Mouse (Mus musculus) right cerebral cortex, adult 18-20 months (tissue): ENCODE measurements around the gene Apob.
A peak's percentile ranks its signal among the peaks of the same experiment; 100 is the strongest.
"Not testable (repeated sequence)": the region's sequence is repeated elsewhere in the genome, so short reads cannot be mapped to it uniquely, and the experiment has no call there.

Experiments
- DNase-seq: peaks from one replicate; pipeline ENCODE4 v3.0.0; 2022; ENCODE audit warnings: mixed read lengths

Apob gene

DNA sequence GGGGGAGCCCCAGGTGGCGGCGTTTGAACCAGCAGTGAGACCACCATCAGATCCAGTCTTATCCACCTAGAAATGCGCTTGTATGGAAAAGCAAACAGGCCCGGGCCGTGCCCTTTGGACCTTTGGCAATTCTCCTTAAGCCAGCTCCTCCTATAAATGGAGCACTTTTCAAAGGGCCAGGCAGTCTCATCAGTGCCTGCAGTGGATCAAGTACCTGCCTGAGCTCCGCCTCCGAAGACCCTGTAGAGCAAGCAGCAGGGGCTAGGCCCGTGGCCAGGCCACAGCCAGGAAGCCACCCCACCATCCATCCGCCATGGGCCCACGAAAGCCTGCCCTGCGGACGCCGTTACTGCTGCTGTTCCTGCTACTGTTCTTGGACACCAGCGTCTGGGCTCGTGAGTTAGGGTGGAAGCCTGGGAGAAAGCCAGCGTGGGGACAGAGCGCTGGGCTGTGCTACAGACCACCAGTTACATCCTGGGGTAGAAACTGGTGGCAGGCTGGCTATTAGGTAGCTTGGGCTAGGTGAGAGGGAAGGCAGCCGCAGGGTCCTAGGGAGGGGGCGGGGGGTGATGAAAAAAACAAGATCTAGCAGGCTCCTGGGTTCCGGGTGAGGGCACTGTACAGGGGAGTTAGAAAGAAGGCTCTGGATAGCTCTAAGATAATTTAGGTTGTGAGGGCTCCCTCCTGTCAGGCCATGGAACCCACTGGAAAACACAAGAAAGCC is at the start of gene Apob:
Gene Apob, plus strand, starts transcription at position 183 of the 724 bp plus-strand sequence.
- DNase-seq = no peak

DNA sequence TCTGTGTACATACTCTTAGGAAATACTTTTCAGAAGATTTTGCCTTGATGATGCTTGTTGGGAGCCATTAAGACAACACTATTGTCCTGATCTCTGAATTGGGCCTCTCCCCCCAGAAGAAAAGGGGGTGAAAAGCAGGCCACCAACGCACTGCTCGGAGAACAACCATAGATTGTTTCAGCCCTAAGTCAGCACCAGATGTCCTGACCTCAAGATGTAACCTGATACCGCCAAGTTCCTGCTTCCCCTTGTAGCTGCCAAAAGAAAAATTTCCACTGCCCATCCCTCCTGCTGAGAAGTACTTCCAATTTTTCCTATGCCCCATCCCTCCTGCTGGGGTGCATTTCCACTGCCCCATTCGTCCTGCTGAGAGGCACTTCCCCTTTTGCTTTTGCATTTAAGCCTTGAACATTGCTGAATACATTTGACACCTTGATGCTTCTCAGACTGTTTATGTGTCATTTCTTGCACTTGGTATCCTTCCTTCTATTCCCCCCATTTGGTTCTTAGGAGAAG is 45.0 kb upstream of the Apob start:
- DNase-seq = no peak

DNA sequence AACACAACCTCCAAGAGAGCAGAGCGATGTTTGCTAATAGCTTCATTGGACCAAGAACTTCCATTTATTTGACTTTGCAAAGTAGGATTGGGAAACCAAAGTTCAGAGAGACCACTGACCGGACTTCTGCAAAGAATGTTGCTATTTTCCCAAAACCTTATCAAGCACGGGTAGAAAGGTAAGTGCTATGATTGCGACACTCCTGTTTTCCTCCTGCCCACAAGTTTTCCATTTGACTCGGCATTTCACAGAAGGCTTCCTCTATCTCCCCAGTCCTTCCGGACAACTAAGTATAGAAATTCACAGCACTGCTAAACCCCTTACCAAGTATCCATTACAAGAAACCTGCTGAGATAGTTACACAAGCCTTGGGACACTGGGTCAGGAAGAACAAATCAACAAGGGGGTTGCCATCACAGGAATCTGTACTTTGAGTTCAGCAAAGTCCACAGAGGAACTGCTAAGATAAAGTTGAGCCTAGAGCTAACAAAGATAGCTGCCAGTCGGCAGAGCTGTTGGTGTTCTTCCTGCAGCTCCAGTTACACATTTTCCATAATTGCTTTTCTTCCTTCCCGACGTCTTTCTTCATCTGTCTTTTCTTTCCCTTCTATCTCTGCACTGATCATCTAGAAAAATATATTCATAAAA is 27.2 kb upstream of the Apob start:
- no peak for DNase-seq

DNA sequence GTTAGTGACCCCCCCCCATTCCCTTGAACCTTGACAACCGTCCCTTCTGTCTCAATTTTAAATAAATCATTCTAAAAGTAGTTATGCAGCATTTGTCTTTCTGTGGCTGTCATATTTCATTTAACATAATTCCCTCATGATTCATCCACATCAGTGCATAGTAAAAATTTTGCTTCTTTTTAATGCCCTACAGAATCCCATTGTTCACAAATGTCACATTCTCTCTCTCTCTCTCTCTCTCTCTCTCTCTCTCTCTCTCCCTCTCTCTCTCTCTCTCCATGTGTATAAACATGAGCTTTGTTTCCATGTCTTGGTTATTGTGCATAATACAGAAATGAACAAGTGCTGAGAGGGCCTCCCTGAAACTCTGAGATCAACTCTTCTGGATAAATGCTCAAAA is 18.6 kb upstream of the Apob start:
- DNase-seq = no peak

DNA sequence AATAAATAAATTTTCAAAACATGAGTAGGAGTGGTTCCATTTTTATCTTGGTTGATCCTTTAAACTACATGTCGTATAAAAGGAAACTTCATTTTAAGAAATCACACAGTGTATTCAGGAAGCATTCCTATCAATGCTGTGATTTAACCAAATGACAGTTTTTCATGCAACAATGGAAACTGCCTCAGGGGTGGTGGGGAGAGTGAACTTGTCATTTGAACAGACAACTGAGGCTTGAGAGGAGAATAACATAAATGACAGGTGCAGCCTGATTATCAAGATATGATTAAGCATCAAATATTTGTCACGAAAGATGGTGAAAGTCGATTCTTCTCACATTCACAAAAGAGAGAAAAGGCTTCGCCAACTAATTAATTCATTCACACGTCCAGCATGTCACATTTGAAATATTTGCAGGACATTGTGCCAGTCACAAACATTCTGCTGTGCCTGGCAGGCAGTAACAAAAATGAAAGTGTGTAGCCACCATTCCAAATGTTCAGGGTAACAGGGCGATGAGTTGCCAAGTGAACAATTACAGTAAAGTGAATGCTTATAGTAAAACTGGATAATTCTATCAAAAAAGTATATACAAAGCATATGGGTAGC is 18.0 kb upstream of the Apob start:
- no peak for DNase-seq

DNA sequence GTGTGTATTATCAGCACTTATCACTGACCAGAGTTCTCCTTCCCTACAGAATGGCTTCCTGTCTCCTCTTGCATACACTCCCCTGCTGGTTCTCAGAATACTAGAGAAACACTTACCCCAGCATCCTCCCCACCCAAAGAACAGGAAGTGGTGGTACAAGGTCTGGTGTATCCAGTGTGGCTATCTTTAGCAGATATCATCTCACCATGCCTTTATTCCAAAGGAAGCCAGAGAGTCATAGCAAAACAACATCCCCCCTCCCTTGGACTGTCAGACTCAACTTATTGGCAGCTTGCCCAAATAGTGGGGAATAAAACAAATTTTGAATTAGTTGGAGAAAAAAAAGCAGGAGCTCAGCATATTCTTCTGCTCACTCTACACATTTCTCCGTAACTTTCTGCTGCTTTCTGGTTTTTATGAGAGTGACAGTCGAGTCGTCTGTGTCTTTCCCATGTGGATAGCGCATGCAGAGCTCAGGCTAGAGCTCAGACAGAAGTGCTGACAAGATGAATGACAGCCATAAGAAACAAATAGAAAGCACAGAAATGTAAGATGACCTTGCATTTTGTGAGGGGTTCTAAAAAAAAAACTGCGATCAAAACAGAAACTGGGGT is 15.0 kb upstream of the Apob start:
- DNase-seq = no peak

DNA sequence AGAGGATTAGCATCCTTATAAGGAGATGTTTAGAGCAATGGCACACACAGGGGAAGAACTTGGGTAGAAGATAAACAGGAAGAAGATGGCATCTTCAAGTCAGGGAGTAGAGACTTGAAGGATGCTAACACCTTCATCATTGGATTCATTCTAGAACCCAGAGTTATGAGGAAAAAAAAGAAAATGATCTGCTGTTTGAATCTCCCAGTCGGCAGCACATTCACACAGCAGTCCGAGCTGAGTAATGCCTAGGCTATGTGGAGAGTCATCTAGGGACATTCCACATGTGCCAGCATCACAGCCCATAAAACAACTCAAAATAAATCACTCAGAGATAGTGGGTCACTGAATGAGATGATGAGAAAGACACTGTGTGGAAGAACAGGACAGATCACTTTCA is 10.2 kb upstream of the Apob start:
- no peak for DNase-seq

DNA sequence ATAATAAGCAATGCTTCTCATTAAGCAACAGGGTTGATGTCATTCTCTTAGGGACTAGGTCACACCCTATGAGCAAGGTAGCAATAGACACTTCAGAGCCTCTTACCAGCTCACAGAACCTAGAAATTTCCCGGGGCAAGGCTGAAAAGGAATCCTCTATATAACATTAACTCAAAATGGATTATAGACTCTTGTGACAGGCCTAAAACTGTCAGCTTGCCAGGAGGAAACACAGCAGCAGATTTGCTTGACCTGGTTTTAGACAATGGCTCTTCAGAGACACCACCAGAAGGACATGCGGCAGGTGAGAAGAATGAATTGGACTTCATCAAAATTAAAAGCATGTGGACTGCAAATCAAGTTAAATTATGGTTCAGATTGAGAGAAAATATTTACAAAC is 7.1 kb upstream of the Apob start:
- DNase-seq = no peak

DNA sequence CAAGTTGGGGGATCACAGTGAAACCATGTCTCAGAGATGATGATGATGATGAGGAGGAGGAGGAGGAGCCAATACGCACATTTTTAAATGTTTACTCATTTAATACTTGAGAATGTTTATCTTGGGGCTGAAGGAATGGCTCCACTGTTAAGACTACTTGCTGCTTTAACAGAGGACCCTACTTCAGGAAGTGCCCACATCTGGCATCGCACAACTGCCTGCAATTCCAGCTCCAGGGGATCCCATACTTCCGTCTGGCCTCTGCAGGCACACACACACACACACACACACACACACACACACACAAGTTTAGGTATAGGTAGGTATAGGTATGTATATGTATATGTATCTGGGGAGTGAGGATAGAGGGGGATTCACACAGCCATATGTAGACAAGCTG is 6.6 kb upstream of the Apob start:
- DNase-seq = no peak

DNA sequence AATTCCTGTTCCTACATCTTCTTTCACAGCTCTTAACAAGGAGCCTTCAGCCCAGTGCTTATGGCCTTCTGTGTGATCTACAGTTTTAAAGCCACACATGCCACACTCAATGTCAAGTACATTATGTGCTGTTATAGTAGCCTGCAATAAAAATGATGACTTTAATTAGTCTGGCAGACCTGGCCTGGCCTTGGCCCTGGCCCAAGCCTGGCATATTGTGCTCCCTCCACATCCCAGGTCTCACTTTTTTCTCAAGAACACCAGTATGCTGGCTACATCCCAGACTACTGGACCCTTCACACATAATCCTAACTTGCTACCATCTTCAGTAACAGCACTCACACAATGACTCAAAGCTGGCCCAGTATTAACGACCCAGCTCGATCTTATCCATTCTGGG is 5.7 kb upstream of the Apob start:
- DNase-seq = no peak

DNA sequence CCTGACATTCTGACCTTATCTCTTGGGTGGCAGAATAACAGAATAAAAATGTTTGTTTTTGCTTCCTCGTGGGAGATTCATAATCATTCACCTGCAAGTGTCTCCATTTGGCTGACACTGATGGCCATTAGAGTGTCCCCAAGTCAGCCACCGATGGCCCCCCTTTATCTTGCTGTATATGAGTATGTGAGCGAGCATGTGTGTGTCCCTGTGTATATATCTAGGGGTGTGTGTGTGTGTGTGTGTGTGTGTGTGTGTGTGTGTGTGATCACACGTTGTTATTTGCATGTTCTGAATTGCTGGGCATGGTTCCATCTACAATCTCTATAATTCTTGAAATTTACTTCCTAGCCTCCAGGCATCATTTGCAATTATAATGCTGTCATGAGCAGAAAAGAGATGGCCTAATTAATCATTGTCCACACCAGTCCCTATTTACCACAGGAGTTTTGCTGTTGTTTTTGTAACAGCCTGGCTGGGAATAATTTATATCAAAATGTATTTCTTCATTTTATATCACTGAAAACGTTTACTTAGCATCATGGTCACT is 3.6 kb upstream of the Apob start:
- DNase-seq = no peak

DNA sequence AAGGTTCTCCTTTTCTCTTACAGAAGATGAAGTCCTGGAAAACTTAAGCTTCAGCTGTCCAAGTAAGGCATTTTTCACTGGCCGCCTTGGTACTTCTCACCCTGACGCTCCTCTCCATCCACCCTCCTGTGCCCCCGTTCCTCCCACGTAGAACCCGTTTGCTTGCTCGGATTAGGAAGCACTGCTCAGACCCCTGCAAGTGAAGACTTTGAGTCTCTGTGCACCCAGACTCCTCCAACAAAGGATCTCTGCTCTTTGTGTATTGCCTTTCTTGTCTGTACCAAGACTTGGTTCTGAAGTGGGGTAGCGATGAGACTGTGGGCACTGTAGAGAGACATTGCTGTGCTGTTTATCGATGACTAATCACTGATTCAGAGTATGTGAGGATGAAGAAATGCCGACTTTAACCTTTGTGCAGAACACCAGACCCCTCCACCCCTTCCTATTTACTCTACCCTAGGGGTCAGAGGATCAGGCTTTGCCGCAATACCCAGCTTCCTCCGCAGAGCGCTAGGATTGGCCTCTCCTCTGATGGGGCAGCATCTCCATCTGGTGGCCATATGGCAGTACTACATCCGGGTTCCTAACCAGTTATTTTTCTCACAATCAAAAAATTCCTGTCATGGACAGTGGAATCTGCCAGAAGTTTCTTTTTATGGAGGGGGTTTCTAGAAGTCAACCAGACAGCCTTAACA is 889 bp downstream of the Apob start:
- peak; percentile 66 for DNase-seq

DNA sequence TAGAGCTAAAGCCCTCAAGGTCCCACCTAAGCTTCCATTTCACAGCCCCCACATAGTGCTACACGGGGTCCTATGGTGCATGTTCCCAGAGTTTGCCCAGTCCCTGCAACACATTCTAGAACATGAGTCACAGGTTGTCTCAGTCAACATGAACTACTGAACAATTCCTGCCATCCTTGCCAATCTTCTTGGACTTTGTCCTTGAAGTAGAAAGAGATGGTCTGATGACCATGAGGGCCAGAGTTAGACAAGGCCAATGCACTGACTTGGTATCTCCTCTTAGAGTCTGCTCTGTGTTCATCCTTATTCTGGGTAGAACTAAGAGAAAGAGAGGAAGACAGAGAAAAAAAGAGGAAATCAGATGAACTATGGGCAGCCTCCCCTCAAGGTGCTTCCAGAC is 7.0 kb downstream of the Apob start:
- DNase-seq = no peak

DNA sequence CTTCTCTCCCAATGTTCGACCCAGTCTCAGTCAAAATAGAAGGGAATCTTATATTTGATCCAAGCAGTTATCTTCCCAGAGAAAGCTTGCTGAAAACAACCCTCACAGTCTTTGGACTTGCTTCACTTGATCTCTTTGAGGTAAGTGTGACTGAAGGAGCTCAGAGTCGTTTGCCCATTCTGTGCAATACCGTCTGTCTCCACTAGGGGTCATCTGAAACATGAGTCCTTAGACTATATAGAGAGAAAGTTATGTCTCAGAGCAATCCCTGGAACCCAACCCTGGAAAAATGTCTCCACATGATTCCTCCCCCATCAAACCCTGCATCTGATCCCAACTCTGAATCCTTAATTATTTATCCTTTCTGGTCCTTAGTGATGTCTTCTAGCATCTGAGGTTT is 13.4 kb downstream of the Apob start:
- peak; percentile 13 for DNase-seq

DNA sequence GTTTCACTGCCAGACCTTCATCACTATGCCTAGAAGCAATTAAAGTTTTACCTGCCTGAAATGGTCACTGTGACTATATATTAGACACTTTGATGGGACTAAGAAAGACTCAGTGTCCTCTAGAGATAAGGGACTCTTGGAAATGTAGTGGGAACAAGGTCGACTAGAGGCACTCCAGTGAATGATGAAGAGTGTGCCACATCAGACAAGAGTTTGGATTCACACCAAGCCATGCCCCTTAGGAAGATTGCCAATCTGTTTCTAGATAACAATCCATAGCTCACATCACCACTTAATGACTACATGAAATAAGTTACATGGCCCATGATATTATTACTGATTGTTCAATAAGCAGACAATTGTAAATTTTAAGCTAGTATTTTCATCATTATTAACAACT is 14.1 kb downstream of the Apob start:
- no peak for DNase-seq

DNA sequence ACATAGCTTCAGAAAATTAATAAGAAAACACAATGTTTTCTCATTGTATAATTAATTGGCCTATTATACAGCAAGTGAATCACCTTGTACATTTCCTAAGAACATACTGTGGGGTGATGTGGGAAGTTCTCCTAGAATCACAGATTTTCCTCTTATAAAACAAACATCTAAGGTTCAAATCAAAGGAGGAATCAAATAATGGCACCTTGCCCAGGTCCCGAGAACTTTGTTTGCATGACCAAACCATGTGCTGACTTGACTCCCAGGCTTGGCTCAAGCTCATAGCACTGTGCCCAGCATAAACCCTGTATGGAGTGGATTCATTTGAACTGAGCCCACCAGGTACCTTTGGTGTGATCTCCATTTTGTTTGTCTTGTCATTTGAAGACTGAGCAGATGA is 43.5 kb downstream of the Apob start:
- DNase-seq = no peak

DNA sequence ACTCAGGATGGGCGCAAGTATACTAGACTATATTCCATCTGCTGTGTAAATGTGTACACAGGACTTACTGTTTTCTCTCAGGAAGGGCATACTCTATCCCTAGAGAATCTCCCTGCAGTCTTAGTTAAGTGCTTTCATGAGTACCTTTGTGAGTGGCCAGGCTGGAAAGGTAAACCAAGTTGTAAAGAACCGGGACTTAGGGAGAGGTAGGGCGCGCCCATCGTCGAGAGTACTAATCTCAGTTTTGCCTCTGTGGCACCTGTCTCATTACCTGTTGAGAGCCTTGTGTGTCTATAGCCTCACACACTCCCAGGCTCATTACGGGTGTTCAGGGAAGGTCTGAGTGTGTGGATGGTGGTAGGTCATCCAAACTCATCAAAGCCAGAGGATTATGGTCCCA is 52.1 kb downstream of the Apob start:
- DNase-seq = no peak

DNA sequence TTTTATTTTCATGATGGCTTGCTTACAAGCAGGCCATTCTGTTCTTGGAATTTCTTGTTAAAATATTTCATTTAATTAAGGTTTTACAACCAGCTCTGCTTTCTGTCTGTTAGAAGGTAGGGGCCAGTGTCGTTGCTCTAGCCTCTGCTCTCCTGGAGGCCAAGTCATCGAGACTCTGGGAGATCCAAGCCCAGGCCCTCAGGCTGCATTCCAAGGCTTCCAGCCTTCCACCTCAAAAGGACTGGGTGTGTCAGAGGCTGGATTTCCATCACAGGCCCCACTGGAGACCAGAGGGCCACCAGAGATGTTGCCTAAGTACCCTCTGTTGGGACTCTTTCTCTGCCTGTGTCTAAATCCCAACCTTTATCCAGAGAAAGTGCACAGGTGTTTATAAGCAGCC is 52.6 kb downstream of the Apob start:
- DNase-seq = no peak

DNA sequence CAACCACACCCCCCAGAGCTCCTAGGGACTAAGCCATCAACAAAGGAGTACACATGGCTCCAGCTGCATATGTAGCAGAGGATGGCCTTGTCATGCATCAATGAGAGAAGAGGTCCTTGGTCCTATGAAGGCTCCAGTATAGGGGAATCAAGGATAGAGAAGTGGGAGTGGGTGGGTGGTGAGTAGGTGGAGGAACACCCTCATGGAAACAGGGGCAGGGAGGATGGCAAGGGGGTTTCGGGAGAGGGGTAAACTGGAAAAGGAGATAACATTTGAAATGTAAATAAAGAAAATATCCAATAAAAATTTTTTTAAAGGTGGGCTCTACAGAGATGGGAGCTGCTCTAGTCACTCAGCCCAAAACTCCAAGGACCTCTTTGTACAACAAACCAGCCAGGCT is 53.7 kb downstream of the Apob start:
- DNase-seq = not testable (repeated sequence)

DNA sequence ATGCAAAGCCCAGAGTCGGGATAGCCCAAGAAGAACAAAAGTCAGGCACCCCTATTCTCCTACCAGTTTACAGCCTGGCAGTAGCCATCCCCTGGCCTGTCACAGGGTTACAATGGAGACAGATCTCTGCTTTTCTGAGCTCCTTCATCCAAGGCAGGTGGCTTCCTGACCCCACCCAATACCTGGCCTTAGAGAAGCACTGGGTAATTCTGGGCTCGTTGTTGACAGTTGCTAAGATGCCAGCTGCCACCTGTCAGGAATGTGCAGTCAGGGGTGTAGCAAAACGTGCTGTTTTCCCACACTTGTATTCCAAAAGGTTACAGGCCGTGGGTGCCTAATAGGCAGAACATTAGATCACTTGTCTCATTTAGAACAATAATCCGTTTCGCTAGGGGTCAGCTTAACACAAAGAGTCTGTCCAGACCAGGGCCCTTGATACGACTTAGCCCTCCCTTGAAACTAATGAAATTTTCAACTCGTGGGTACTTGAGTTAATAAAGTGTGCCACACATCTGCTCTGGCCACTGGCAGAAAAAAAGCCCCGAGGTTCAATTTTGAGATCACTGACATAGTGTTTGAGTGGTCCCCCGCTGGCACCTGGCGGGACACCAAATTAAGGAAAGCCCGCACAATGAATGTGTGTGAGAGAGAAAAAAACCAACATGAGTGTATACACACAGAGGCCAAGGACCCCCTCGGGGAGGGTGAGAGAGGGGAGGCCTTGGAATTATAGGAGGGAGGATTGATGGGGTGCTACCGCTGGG is 54.3 kb downstream of the Apob start:
- no peak for DNase-seq

DNA sequence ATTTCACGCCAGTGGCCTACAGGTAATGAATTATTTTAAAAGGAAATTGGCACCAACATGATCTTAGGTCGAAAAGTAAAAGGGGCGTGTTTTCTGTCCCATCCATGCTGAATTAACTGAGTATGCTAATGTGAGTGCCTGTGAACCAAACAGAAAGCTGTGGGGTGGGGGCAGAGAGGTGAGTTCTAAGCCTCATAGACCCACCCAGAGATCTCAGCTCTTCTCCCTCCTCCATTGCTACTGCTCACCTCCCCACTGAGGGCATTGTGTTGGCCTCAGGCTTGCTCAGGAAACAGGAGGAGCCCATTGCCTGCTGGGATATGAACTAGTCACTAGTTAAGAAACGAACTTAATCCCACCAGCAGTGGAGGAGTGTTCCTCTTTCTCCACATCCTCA is 54.9 kb downstream of the Apob start:
- no peak for DNase-seq

DNA sequence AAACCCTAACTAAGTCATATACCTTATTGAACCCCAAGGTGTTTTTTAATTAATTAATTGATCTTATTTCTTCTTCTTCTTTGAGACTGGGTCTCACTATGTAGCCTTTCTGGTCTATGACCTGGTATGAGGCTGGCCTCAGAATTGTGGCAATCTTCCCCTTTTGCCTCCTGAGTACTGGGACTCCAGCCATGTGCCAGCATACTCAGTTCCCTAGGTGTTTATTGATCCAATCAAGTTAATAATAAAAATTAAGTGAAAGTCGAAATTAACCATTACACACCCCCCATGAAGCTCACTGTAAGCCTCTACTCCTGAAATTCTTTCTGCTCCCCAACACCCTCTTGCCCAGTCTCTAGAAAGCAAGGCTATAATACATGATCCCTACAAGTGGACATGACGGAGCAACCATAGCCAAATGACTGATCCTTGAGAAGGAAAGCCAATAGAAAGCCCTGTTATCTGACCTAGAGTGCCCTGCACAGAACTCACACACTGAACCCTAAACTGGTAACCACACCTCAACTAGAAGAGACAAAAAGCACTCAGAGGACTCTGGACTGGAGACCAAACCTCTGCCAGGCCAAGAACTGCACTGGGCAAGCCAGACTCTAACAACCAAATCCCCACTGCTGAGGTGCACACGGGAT is 60.8 kb downstream of the Apob start:
- DNase-seq = no peak
